Mouse (Mus musculus) hindbrain, embryonic 11.5 days (tissue): ENCODE data around the gene Cdh23. TPM values are rescaled to one million over a fixed set of nuclear protein-coding genes. Genes with fewer than 3 reads are reported as not detected.
A peak's percentile ranks its signal among the peaks of the same experiment; 100 is the strongest.

Experiments used
- ATAC-seq: fragments of 200-750 bp; cut with Nextera tagmentation; 2 replicates; pipeline ENCODE4 v1.8.0; 2017; ENCODE audit warnings: mild to moderate bottlenecking, moderate TSS enrichment, moderate library complexity; ENCODE audit not compliant: low FRiP score
- DNase-seq: peaks from one replicate; pipeline ENCODE4 v3.0.0-alpha.2; 2015; ENCODE audit warnings: low spot score
- H3K27ac ChIP-seq: fragments of 300-500 bp; sonication (generic); 2 replicates; pipeline ENCODE4 v1.5.1; 2014; ENCODE audit warnings: mild to moderate bottlenecking, low read depth, low read length
- H3K27me3 ChIP-seq: fragments of 300-500 bp; sonication (generic); 2 replicates; pipeline ENCODE4 v1.6.1; 2014; ENCODE audit warnings: mild to moderate bottlenecking, low read length, moderate library complexity, mixed read lengths; ENCODE audit not compliant: control insufficient read depth, insufficient read depth
- H3K36me3 ChIP-seq: fragments of 300-500 bp; sonication (generic); 2 replicates; pipeline ENCODE4 v1.6.1; 2014; ENCODE audit warnings: mild to moderate bottlenecking, low read length, moderate library complexity, mixed read lengths; ENCODE audit not compliant: control insufficient read depth, insufficient read depth
- H3K4me1 ChIP-seq: fragments of 300-500 bp; sonication (generic); replicated peaks from 2 replicates; pipeline ENCODE4 v1.6.1; 2014; ENCODE audit warnings: low read length, mixed read lengths; ENCODE audit not compliant: control insufficient read depth, insufficient read depth
- H3K4me2 ChIP-seq: fragments of 300-500 bp; sonication (generic); replicated peaks from 2 replicates; pipeline ENCODE4 v1.6.1; 2014; ENCODE audit warnings: mild to moderate bottlenecking, low read depth, low read length
- H3K4me3 ChIP-seq: fragments of 300-500 bp; sonication (generic); 2 replicates; pipeline ENCODE4 v1.5.1; 2014; ENCODE audit warnings: low read depth, low read length
- H3K9ac ChIP-seq: fragments of 300-500 bp; sonication (generic); 2 replicates; pipeline ENCODE4 v1.6.1; 2014; ENCODE audit warnings: low read depth, low read length
- H3K9me3 ChIP-seq: fragments of 300-500 bp; sonication (generic); 2 replicates; pipeline ENCODE4 v1.6.1; 2016; ENCODE audit warnings: low read length; ENCODE audit not compliant: control insufficient read depth
- WGBS: fragments of 180-500 bp; shearing (Covaris S2); extraction: QIAGEN DNeasy Blood & Tissue Kit; methylation state at CpG from one replicate; pipeline ENCODE4 v1.1.7; 2014; 5-methylcytosine and 5-hydroxymethylcytosine counted together
- polyA plus RNA-seq: library from polyadenylated mRNA; unstranded; fragments of >200 nt; fragmentation: Nextera tagmentation; extraction: Ambion mirVana; gene quantifications from 2 replicates; pipeline ENCODE4 v1.2.1, GENCODE M21; 2014

Gene Cdh23
- polyA plus RNA-seq, 1 experiment from 2014 or later, result 1.6 TPM

- DNase-seq (peak; percentile 60), ATAC-seq (no peak)
- no peaks in the 10 kb centered on the region for H3K4me1 ChIP-seq
Observed at GRCm38 (mm10) chr10:60445031-60445593, 251.2 kb downstream of the Cdh23 start.

GRCm38 (mm10) chr10:60443078-60443477 lies 253.2 kb downstream of the Cdh23 start:
- 2% methylated on average over 2 of the region's 2 CpGs for WGBS
- no peak for ATAC-seq

More at GRCm38 (mm10) chr10:60445031-60445593, 251.2 kb downstream of the Cdh23 start:
- Histone ChIP-seq H3K27ac (no peak overlapping the region), H3K9ac (no peak overlapping the region), H3K36me3 (no peaks in the 10 kb centered on the region), H3K9me3 (no peaks in the 10 kb centered on the region), H3K4me3 (no peak overlapping the region), H3K27me3 (no peaks in the 10 kb centered on the region), H3K4me2 (no peak overlapping the region)
- WGBS, result 75% methylated on average over 8 of the region's 8 CpGs

GRCm38 (mm10) chr10:60442321-60442720 lies 254.0 kb downstream of the Cdh23 start:
- Histone ChIP-seq H3K9me3 (no peaks in the 10 kb centered on the region), H3K27me3 (no peaks in the 10 kb centered on the region), H3K4me3 (no peak overlapping the region), H3K4me2 (no peak overlapping the region), H3K9ac (no peak overlapping the region), H3K36me3 (no peaks in the 10 kb centered on the region), H3K4me1 (no peaks in the 10 kb centered on the region), H3K27ac (no peak overlapping the region)
- 88% methylated on average over 4 of the region's 4 CpGs for WGBS
- DNase-seq (no peak), ATAC-seq (no peak)

More at GRCm38 (mm10) chr10:60443078-60443477, 253.2 kb downstream of the Cdh23 start:
- Histone ChIP-seq H3K36me3 (no peaks in the 10 kb centered on the region), H3K9me3 (no peaks in the 10 kb centered on the region), H3K27ac (no peak overlapping the region), H3K4me1 (no peaks in the 10 kb centered on the region), H3K4me3 (no peak overlapping the region), H3K9ac (no peak overlapping the region), H3K4me2 (no peak overlapping the region), H3K27me3 (no peaks in the 10 kb centered on the region)
- no peak for DNase-seq

- no peak overlapping the region for H3K27ac ChIP-seq
- H3K27me3 ChIP-seq, result no peaks in the 10 kb centered on the region
- H3K4me1 ChIP-seq, result no peaks in the 10 kb centered on the region
- H3K4me3 ChIP-seq, result no peak overlapping the region
- no peak overlapping the region for H3K4me2 ChIP-seq
- H3K9ac ChIP-seq, result no peak overlapping the region
- H3K9me3 ChIP-seq, result no peaks in the 10 kb centered on the region
- ATAC-seq (no peak), DNase-seq (no peak)
- 33% methylated on average over 4 of the region's 4 CpGs for WGBS
- H3K36me3 ChIP-seq, result no peaks in the 10 kb centered on the region
Observed at GRCm38 (mm10) chr10:60432679-60433078, 263.6 kb downstream of the Cdh23 start.

- DNase-seq (no peak), ATAC-seq (no peak)
- H3K27ac ChIP-seq, result no peak overlapping the region
- H3K9ac ChIP-seq, result no peak overlapping the region
- H3K36me3 ChIP-seq, result no peaks in the 10 kb centered on the region
- H3K9me3 ChIP-seq, result no peaks in the 10 kb centered on the region
- H3K4me2 ChIP-seq, result no peak overlapping the region
- no peak overlapping the region for H3K4me3 ChIP-seq
- WGBS, result 39% methylated on average over 6 of the region's 6 CpGs
- no peaks in the 10 kb centered on the region for H3K27me3 ChIP-seq
- no peaks in the 10 kb centered on the region for H3K4me1 ChIP-seq
Observed at GRCm38 (mm10) chr10:60430591-60430990, 265.7 kb downstream of the Cdh23 start.

- no peaks in the 10 kb centered on the region for H3K36me3 ChIP-seq
- no peak overlapping the region for H3K4me2 ChIP-seq
- no peaks in the 10 kb centered on the region for H3K4me1 ChIP-seq
- 61% methylated on average over 10 of the region's 10 CpGs for WGBS
- H3K27ac ChIP-seq, result no peak overlapping the region
- no peak for DNase-seq
- H3K9ac ChIP-seq, result no peak overlapping the region
- no peaks in the 10 kb centered on the region for H3K9me3 ChIP-seq
- no peak for ATAC-seq
- H3K27me3 ChIP-seq, result no peaks in the 10 kb centered on the region
- H3K4me3 ChIP-seq, result no peak overlapping the region
Observed at GRCm38 (mm10) chr10:60430001-60430400, 266.3 kb downstream of the Cdh23 start.

- H3K9ac ChIP-seq, result no peak overlapping the region
- ATAC-seq (no peak), DNase-seq (no peak)
- no peak overlapping the region for H3K4me3 ChIP-seq
- no peak overlapping the region for H3K27ac ChIP-seq
- H3K4me1 ChIP-seq, result no peaks in the 10 kb centered on the region
- H3K9me3 ChIP-seq, result no peaks in the 10 kb centered on the region
- H3K27me3 ChIP-seq, result no peaks in the 10 kb centered on the region
- no peak overlapping the region for H3K4me2 ChIP-seq
- H3K36me3 ChIP-seq, result no peaks in the 10 kb centered on the region
- 72% methylated on average over 7 of the region's 7 CpGs for WGBS
Observed at GRCm38 (mm10) chr10:60422756-60423155, 273.5 kb downstream of the Cdh23 start.

- Histone ChIP-seq H3K36me3 (no peaks in the 10 kb centered on the region), H3K4me3 (no peak overlapping the region), H3K27me3 (no peaks in the 10 kb centered on the region), H3K9me3 (no peaks in the 10 kb centered on the region), H3K4me2 (no peak overlapping the region), H3K27ac (no peak overlapping the region), H3K4me1 (no peaks in the 10 kb centered on the region), H3K9ac (no peak overlapping the region)
- no peak for DNase-seq
- no peak for ATAC-seq
- 25% methylated on average over 4 of the region's 4 CpGs for WGBS
Observed at GRCm38 (mm10) chr10:60419624-60420023, 276.7 kb downstream of the Cdh23 start.

GRCm38 (mm10) chr10:60418137-60418536 lies 278.2 kb downstream of the Cdh23 start:
- H3K4me3 ChIP-seq, result no peak overlapping the region
- WGBS, result 16% methylated on average over 3 of the region's 3 CpGs
- no peaks in the 10 kb centered on the region for H3K9me3 ChIP-seq
- no peaks in the 10 kb centered on the region for H3K27me3 ChIP-seq
- no peak overlapping the region for H3K4me2 ChIP-seq
- peak; percentile 86 for DNase-seq
- no peaks in the 10 kb centered on the region for H3K36me3 ChIP-seq
- H3K9ac ChIP-seq, result no peak overlapping the region
- ATAC-seq, result no peak
- no peak overlapping the region for H3K27ac ChIP-seq
- no peaks in the 10 kb centered on the region for H3K4me1 ChIP-seq
